Mouse (Mus musculus): ENCODE results near the gene Nfic. TPM values are rescaled to one million over a fixed set of nuclear protein-coding genes. Genes with fewer than 3 reads are reported as not detected.

Gene Nfic
- total and polyA plus RNA-seq, 3 experiments, result 2.0 to 9.7 TPM; not detected in 1

- TF ChIP-seq ZC3H11A (IDR thresholded peaks at IDR 0.05; ENCODE audit: low read depth, low read length) (no peak), CTCF (IDR thresholded peaks at IDR 0.05 in 2 of 3, conservative IDR thresholded peaks at IDR 0.05 in 1 of 3; ENCODE audit: control insufficient read depth in 1 of 3, insufficient read depth in 1 of 3, low read depth in 2 of 3, low read length in 3 of 3, poor library complexity in 1 of 3, severe bottlenecking in 1 of 3) (no peak), GATA1 (IDR thresholded peaks at IDR 0.05; ENCODE audit: low read depth, low read length) (no peak), ZNF384 (IDR thresholded peaks at IDR 0.05; ENCODE audit: low read depth, low read length) (no peak), MAZ (IDR thresholded peaks at IDR 0.05; ENCODE audit: low read depth, low read length) (no peak), ELF1 (IDR thresholded peaks at IDR 0.05; ENCODE audit: low read depth, low read length) (no peak), NELFE (IDR thresholded peaks at IDR 0.05; ENCODE audit: low read depth, low read length) (no peak), GABPA (IDR thresholded peaks at IDR 0.05; ENCODE audit: low read depth, low read length) (no peak), CHD1 (IDR thresholded peaks at IDR 0.05; ENCODE audit: low read depth, low read length) (no peak), EP300 (IDR thresholded peaks at IDR 0.05; ENCODE audit: low read depth in 1 of 2, low read length in 2 of 2) (no peak), JUND (IDR thresholded peaks at IDR 0.05; ENCODE audit: low read depth, low read length) (no peak), TAL1 (IDR thresholded peaks at IDR 0.05; ENCODE audit: low read length) (no peak), RAD21 (IDR thresholded peaks at IDR 0.05; ENCODE audit: low read depth, low read length) (no peak), NRF1 (IDR thresholded peaks at IDR 0.05; ENCODE audit: insufficient read depth, low read depth, low read length, poor library complexity, severe bottlenecking) (no peak)
Observed at GRCm38 (mm10) chr10:81469253-81469652, 13.8 kb upstream of the Nfic start.

GRCm38 (mm10) chr10:81467670-81468235 lies 12.3 kb upstream of the Nfic start:
- no peak overlapping the region for H3K27ac ChIP-seq (ENCODE audit: control insufficient read depth, low read depth, low read length)
- no peaks in the 10 kb centered on the region for H3K27me3 ChIP-seq (ENCODE audit: control insufficient read depth in 1 of 2, insufficient read depth in 2 of 2, low read length in 2 of 2)
- DNase-seq (ENCODE audit: low read depth, low spot score), result no peak
- no peaks in the 10 kb centered on the region for H3K9me3 ChIP-seq (replicated peaks; ENCODE audit: insufficient read depth, low read length)
- no peak overlapping the region for H3K4me3 ChIP-seq (ENCODE audit: control insufficient read depth in 1 of 2, insufficient read depth in 1 of 2, low read depth in 2 of 2, low read length in 2 of 2)
- H3K9ac ChIP-seq (ENCODE audit: control insufficient read depth, low read depth, low read length, poor library complexity, severe bottlenecking), result no peak overlapping the region
- H3K4me1 ChIP-seq (ENCODE audit: control insufficient read depth in 1 of 2, insufficient read depth in 2 of 2, low read length in 2 of 2), result peaks cover 4 to 12% of the 10 kb centered on the region in 2 experiments; a peak in 3 of 4 replicates
- no peak for TF ChIP-seq MEF2A (IDR thresholded peaks at IDR 0.05; ENCODE audit: extremely low read depth, insufficient replicate concordance, low read depth, low read length, poor library complexity, severe bottlenecking)
- H3K36me3 ChIP-seq (ENCODE audit: control insufficient read depth in 1 of 2, insufficient read depth in 2 of 2, low read length in 2 of 2), result no peaks in the 10 kb centered on the region
- no peaks in the 10 kb centered on the region for H3K79me2 ChIP-seq (ENCODE audit: control insufficient read depth, insufficient read depth, low read length, poor library complexity)

More at GRCm38 (mm10) chr10:81469253-81469652, 13.8 kb upstream of the Nfic start:
- H3K27ac ChIP-seq (ENCODE audit: control insufficient read depth, low read depth, low read length), result no peak overlapping the region
- H3K4me3 ChIP-seq (ENCODE audit: control insufficient read depth in 1 of 2, insufficient read depth in 1 of 2, low read depth in 2 of 2, low read length in 2 of 2), result no peak overlapping the region
- peaks cover 4 to 12% of the 10 kb centered on the region in 2 experiments; a peak in 3 of 4 replicates for H3K4me1 ChIP-seq (ENCODE audit: control insufficient read depth in 1 of 2, insufficient read depth in 2 of 2, low read length in 2 of 2)
- H3K36me3 ChIP-seq (ENCODE audit: control insufficient read depth in 1 of 2, insufficient read depth in 2 of 2, low read length in 2 of 2), result no peaks in the 10 kb centered on the region
- no peaks in the 10 kb centered on the region for H3K27me3 ChIP-seq (ENCODE audit: control insufficient read depth in 1 of 2, insufficient read depth in 2 of 2, low read length in 2 of 2)
- no peaks in the 10 kb centered on the region for H3K9me3 ChIP-seq (replicated peaks; ENCODE audit: insufficient read depth, low read length)
- no peak for DNase-seq (ENCODE audit: low read depth, low spot score)
- H3K9ac ChIP-seq (ENCODE audit: control insufficient read depth, low read depth, low read length, poor library complexity, severe bottlenecking), result no peak overlapping the region
- H3K79me2 ChIP-seq (ENCODE audit: control insufficient read depth, insufficient read depth, low read length, poor library complexity), result no peaks in the 10 kb centered on the region

All from MEL (cell line).